Mouse (Mus musculus) embryo, embryonic 11.5 days (tissue): ENCODE results near the gene Asic2.

Source experiments
- DNase-seq: peaks from one replicate; pipeline ENCODE4 v3.0.0-alpha.2; 2012; ENCODE audit warnings: low read depth, low spot score

Gene Asic2

DNA sequence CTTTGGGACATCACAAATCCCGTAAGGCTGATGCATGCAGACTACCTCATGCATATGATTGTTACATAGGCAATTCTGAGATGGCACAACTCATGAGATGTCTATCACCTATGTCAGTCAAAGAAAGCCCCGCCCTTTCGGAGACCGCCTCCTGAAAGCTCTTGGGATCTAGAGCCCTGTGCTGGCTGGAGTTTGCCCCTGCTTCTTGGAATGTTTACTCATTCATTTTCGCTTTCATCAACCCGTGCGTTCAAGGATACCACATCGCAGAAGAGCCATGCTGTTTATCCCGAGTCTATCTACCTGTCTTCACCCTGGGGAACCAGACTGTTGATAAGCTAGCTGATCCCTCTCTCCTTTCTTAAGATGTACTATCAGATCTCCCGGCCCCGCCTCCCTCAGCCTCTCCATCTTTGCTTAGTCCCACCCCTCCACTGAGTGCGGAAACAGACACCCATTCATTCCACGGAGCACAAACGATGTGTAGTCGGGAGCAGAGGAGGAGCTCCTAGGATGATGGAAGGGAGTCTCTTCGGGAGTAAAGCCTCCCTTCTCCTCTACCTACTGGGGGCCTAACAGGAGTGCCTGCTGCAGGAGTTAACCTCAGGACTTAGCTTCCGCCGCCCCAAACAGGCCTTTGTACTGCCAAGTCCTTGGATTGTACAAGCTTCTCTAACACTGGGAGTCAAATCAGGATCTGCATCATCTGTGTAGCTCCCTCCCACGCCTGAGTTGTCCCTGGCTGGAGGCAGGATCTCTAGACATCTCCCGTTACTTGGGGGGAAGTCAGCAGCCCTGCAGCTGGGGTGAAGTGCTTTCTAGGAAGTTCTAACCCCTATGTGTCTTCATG is 356.1 kb downstream of the Asic2 start:
- DNase-seq = peak; percentile 22

DNA sequence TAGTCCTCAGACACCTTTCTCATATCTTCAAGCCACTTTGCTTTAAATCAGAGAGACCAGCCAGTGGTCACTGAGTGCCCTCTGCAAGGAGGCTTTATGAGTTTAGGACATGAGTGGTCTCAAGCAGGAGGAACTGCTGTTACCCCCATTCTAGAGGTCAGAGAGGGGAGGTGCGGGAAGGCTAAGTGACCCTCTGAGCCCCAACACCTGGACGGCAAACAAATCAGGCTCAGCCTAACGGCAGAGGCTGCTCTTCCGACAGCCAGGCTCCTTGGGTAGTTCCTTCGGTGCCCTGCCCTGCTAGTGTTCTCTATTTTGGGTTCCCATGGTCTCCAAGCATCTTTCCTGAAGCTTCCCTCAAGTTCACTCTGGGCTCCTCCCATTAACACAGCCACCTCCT is 357.8 kb downstream of the Asic2 start:
- no peak for DNase-seq

DNA sequence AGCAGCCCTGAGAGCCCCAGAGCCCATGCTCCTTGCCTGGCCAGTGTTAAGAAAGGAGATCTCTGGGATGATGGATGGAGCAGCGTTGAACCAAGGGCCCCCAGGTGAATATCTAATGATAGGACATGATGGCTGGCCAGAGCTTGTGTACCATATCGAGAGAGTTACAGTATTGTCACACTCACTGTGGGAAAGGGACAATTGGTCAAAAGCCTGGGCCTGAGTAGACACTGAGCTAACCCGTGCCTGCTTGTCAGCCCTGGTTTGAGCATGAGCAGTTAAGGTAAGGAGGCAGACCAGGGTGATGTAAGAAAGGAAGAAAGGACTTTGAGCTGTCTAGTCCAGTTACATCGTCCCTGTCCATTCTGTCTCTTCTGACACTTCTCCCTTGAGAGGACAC is 365.3 kb downstream of the Asic2 start:
- no peak for DNase-seq

DNA sequence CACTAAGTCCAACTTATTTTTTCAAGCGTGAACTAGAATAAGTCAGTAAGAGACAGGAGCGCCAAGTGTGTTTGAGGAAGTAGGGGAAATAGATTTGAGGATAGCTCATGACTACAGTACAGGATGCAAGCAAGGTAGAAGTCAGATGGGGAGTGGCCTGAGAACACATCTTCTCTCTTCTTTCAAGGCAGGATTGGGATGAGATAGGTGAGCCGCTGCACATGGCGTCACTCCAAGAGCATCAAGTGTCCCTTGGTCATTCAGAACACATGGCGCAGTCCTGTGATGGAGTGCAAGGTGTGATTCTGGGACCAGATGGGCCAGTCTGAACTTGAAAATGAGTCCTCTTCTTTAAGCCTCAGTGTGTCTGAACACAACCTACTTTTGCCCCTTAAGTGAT is 366.5 kb downstream of the Asic2 start:
- no peak for DNase-seq

- DNase-seq = no peak
Measured at GRCm38 (mm10) chr11:81597601-81598000, 370.7 kb downstream of the Asic2 start.

GRCm38 (mm10) chr11:81595235-81595634 is 373.0 kb downstream of the Asic2 start:
- DNase-seq = no peak

GRCm38 (mm10) chr11:81592776-81593175 is 375.5 kb downstream of the Asic2 start:
- no peak for DNase-seq

DNA sequence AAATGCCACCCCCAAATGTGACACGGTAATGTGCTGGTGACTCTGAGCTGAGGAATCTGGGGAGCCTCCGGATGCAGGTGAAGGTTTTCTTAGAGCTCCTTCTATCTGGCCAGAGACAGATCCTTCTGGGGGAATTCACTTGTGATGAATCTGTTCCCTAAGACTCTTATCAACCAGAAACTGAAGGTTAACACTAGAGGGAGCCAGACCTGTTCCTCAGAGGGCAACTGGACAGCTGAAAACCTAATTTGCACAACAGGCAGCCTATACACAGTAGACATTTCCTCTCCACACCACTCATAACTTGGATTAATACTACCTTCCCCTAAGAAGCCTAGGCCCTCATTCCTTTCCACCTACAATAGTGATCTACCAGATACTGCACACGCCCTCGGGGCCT is 377.3 kb downstream of the Asic2 start:
- peak; percentile 13 for DNase-seq

GRCm38 (mm10) chr11:81588630-81589029 is 379.6 kb downstream of the Asic2 start:
- DNase-seq = peak; percentile 29

- no peak for DNase-seq
Measured at GRCm38 (mm10) chr11:81587942-81588341, 380.3 kb downstream of the Asic2 start.

GRCm38 (mm10) chr11:81587114-81587513 is 381.1 kb downstream of the Asic2 start:
- no peak for DNase-seq

- no peak for DNase-seq
Measured at GRCm38 (mm10) chr11:81584506-81584905, 383.8 kb downstream of the Asic2 start.

- no peak for DNase-seq
Measured at GRCm38 (mm10) chr11:81583195-81583594, 385.1 kb downstream of the Asic2 start.

- DNase-seq = no peak
Measured at GRCm38 (mm10) chr11:81582161-81582560, 386.1 kb downstream of the Asic2 start.

DNA sequence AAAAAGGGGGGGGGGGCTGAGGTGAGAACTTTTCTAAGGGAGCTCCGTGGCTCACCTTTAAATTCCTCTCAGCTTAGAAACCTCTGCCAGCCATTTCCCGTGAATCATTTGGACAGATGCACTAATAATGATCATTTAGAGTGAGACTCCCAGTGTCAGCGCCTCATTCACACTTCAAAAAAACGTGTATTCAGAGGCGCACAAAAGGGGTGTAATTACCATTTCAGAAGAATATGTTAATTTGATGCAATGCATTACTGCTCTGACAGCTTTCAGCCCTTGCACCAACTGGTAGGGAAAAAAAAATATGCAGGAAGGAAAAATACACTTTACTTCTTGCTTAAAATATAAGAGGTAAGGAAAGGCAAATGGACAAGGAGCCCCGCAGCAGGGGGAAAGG is 388.5 kb downstream of the Asic2 start:
- DNase-seq = no peak

DNA sequence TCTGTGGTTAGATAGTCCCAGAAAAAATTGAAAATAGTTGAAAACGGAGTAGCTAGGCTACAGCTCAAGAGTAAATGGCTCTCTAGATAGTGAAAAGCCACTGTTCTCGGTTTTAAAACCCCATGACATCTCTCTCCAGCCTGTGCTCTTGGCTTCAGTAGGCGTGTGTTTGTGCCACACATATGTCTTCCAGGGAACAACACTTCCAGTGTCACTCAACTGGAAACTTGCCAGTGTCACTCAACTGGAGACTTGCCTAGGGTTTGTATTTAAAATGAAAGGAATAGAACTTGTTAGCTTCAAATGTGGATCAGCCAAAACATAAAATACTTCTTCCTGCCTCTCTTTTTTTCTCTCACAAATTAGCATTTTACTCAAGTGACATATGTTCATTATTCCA is 397.9 kb downstream of the Asic2 start:
- no peak for DNase-seq

- no peak for DNase-seq
Measured at GRCm38 (mm10) chr11:81564857-81565256, 403.4 kb downstream of the Asic2 start.

DNA sequence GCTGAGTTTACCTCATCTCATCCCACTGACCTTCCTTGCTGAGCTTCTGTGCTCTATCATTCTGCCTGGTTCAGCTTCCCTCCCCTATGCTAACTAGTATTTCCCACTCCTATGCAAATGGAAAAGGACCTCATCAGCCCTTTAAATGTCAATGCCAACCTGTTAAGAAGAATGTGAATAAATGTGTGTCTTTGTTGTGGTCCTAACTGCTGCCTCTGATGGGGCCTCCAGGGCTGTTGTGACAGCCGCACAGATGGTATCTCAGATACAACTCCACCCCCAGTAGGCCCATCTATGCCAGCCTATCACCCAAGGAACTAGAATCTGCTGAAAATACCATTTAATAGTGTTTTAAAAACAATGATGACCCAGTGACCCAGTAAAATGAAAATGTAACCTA is 407.9 kb downstream of the Asic2 start:
- DNase-seq = no peak

DNA sequence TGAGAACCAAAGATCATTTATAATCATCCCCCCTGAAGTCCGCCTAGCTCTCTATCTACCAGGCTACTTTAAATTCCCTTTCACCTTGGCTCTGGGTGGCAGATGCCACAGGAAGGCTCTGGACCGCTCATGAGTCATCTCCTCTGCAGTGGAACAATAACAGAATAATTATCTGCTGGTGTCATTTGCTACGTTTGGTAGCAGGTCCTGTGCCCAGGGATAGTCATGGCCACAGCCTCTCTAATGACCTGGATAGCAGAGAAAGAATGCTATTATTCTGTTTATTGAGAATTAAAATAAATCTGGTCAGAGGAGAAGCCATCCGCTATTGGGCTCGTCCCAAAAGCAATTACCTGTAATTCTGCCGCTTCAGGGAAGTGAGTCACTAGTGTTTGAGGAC is 425.1 kb downstream of the Asic2 start:
- no peak for DNase-seq

DNA sequence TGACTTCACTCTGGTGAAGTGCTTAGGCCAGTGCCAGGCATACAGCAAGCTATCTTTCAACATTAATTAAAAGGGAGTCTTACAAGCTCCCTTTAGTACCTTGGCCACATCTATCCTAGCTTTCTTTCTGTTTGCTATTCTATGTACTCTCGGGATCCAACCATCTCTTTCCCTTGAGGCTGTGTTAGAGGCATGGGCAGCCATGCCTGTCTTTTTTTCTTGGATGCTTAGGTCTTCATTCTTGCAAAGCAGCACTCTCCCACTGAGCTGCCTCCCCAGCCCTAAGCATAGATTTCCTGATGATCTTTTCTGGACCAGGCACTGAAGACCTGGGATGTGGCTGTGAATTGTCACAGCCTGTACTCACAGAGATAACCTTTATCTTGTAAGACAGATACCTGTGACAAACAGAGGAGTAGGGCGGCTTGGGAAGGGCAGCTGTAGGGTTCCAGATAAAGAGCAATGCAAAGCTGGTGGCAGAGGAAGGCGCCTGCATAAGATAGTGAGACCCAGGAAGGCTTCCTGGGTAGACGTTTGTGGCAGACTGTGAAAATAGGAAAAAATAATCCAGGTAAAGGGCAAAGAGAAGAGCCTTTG is 433.0 kb downstream of the Asic2 start:
- no peak for DNase-seq

DNA sequence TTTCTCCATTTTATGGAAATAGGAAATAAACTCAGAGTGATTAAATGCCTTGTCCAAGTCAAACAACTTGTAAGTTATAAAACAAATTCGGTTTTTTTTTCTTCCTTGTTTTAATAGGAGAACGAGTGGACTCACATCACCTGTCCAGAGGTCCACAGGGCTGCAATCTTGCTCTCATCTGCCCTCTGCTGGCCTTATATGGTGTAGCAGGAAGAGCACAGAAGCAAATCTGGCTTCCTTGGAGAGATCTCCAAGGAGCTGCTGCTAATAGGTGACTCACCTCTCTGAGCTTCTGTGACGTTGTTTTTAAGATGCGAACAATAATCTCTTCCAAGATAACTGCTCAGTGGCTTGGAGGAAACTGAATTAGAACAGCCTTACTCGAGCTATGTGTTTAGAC is 433.6 kb downstream of the Asic2 start:
- peak; percentile 39 for DNase-seq

GRCm38 (mm10) chr11:81531906-81532305 is 436.4 kb downstream of the Asic2 start:
- no peak for DNase-seq

DNA sequence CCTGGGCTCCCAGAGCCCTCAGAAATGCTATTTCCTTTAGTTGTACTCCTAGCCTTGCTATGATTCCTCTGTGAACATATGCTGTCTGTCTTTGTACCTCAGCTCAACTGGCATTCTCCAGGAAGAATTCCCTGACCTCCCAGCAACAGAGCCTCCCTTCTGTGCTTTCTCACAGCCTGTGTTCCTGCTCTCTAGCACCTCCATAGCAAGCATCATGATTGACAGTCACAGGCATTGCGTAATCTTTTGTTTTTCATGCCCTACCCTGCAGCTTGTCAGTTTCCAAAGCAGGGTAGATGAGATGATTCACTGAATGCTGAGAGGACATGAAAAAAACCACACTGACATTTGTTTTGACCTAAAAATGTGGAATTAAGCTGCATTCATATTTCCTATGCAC is 445.3 kb downstream of the Asic2 start:
- DNase-seq = no peak
